8 mouse cellular contexts compared by ENCODE assay signal in the genomic region with DNA sequence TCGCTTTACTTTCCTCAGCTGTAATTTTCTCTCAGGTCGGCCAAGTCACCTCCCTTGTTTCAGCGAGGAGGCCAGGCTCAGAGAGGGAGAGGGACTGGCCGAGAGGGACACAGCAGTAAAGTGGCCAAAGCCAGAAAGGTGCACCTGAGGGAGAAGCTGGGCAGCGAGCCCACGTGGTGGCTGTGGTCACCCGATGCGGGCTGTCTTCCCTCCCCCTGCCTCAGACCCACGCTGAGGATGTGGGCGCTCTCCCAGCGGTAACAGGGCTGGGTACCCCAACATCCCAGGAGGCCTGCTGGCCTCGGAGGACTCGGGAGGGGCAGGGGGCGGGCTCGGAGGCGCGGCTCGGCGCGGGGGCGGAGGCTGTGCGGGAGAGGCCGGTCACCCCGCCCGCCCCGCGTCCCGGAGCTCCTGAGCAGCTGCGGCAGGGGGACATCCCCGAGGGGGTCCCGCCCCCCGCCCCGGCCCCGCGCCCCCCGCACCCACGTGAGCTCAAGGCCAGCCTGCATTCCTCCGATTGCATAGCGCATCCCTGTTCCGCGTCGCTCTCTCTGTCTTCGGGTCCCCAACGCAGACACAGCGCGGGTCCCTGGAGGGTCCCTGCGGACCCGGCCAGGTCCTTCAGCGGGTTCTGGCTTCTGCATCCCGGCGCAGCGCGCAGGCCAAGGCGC. TPM values are rescaled to one million over a fixed set of nuclear protein-coding genes. Genes with fewer than 3 reads are reported as not detected.
DNase-seq lines count a peak whose midpoint lies in the region.

A gene (plus strand): TSS at position 516 of the 671 bp plus-strand sequence.

- H3K4me3 ChIP-seq in embryonic facial prominence, embryonic 10.5 days: peak within 1 kb of the TSS; percentile 74

- no peaks in the 10 kb centered on the region for H3K36me3 ChIP-seq in embryonic facial prominence, embryonic 10.5 days (replicated peaks)

- peaks cover 31% of the 10 kb centered on the region for H3K27me3 ChIP-seq in embryonic facial prominence, embryonic 10.5 days (replicated peaks; ENCODE audit: low read depth, poor library complexity, severe bottlenecking)

- peaks cover 16% of the 10 kb centered on the region for H3K4me1 ChIP-seq in embryonic facial prominence, embryonic 10.5 days

- peak; percentile 25 for DNase-seq in urinary bladder, postnatal 14 days (ENCODE audit: low spot score)
- no peak for DNase-seq in urinary bladder, adult 2 months (ENCODE audit: low spot score)
- DNase-seq in embryonic facial prominence, embryonic 10.5 days (ENCODE audit: low spot score): peak; percentile 59
- DNase-seq in heart, postnatal 4 days: peak; percentile 11
- DNase-seq in layer of hippocampus, postnatal 25 days (ENCODE audit: extremely low spot score in 1 of 2, low spot score in 1 of 2): peak; percentile 33 to 51
- peak; percentile 18 for DNase-seq in lung, postnatal 10 days
- DNase-seq in right cerebral cortex, postnatal 14 days: peak; percentile 47
- DNase-seq in B cell, adult 2 months: no peak

- H3K9me3 ChIP-seq in embryonic facial prominence, embryonic 10.5 days: no peaks in the 10 kb centered on the region

- H3K27ac ChIP-seq in embryonic facial prominence, embryonic 10.5 days (replicated peaks): peak within 1 kb of the TSS; percentile 80

- WGBS in embryonic facial prominence, embryonic 10.5 days: under 1% methylated on average over 50 of the region's 54 CpGs

RNA-seq across cellular contexts. Expression of the gene that starts here (rescaled TPM):
- polyA plus RNA-seq in urinary bladder, adult 2 months (2012; rRNA removed): 1.3 and 1.4 TPM in 2 replicates
- polyA plus RNA-seq in embryonic facial prominence, embryonic 10.5 days (2016; fragmentation: Nextera tagmentation; extraction: Ambion mirVana): 1.2 and 1.4 TPM in 2 replicates
- under 1 TPM; 0.43 to 0.63 TPM for total RNA-seq in heart, postnatal 4 days (2021)
- 10 to 100 TPM; 11.0 to 12.5 TPM for total RNA-seq in layer of hippocampus, postnatal 25 days (2021)

Comparison
In these comparisons a context has a peak if more than half of its experiments do, and no peak if none do; other contexts are left out.
1. RNA of the gene that starts here (total RNA-seq): 11.0 to 12.5 TPM in layer of hippocampus, postnatal 25 days; 0.43 to 0.63 TPM in heart, postnatal 4 days; every median in the first group is over 4 times any median in the second.
2. DNase-seq: peak in urinary bladder, postnatal 14 days (single experiment), embryonic facial prominence, embryonic 10.5 days (single experiment), layer of hippocampus, postnatal 25 days (2 of 2), lung, postnatal 10 days (single experiment) and right cerebral cortex, postnatal 14 days (single experiment); none in urinary bladder, adult 2 months (single experiment) and B cell, adult 2 months (0 of 2).
3. Peak in DNase-seq in heart, postnatal 4 days; RNA of the gene not detected or under 1 TPM.